Mouse (Mus musculus) right cerebral cortex, adult 18-20 months (tissue): ENCODE measurements at regions not wholly inside any gene's neighbourhood (a gene's known extent, or its start where the extent isn't known, plus 50 kb on each side); places are given as distances from the start of the nearest gene placed in this dataset.

ENCODE experiments used
- DNase-seq: peaks from one replicate; pipeline ENCODE4 v3.0.0; 2022; ENCODE audit warnings: mixed read lengths

DNA sequence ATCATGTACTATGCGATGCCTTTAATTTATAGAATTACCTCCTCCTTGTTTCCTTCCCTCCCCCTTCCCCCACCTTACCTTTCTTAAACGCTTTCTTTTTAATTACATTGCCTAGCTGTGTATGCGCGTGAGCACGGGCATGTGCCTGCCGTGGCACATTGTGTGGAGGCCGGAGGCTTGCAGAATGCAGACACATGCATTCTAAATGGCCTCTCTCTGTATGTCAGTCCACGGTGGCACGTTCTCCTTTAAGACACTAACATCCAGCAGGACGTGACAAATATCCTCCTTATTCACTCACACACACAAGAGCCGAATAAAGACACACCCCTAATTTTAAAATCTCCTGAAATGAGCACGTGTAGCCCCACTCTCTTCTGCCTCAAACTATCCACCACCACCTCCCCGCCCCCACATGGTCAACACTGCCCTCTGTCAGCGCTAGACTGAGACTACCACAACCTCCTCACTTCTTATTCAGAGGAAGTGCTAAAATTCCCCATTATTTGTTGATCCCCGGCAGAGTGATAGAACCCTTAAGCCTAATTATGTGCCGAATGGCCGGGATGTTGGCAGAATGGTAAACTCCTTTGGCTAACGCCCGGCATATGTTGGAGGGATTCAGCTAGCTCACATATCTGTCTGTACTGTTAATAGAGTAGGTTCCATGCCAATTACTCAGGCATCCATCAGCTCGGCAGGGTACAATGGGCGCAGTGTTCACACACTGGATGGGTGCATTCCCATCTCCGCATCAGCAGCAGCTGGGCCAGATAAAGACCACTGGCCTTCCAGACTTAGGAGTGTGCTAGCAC is 70.5 kb upstream of the Zfp217 start:
- peak; percentile 24 for DNase-seq

GRCm38 (mm10) chr2:170216311-170216710 is 68.4 kb upstream of the Zfp217 start:
- no peak for DNase-seq

DNA sequence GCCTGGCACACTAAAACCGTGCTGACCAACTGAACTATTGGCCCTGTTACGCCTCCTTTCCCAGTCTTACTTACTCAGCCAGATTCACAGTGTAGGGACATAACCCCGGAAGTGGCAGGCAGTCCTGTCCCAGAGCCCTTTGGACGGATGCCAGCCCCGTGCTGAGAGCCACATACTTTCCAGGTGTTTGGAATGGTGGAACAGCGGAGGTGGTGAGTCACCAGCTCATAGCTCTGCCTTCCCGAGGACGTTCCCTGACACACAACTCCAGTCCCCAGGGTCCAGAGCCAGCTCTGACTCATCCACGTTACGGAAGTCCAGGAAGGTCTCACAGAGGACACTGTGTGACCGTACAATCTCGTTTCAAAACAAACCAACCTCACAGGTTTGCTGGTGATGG is 61.2 kb upstream of the Zfp217 start:
- DNase-seq: no peak

DNA sequence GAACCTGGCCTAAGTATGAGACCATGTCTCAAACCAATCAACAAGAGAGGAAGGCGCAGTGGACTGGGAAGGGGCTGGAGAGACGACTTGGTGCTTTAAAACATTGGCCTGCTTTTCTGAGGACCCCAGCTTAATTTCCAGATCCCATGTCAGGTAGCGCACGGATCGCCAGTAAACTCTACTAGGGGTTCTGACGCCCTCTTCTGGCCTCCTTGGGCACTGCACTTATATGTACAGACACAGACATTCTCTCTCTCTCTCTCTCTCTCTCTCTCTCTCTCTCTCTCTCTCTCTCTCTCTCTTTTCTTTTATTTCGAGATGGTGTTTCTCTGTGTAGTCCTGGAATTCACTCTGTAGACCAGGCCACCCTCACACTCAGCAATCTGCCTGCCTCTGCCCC is 60.0 kb upstream of the Zfp217 start:
- DNase-seq: no peak

- no peak for DNase-seq
These were observed 59.5 kb upstream of the Zfp217 start for GRCm38 (mm10) chr2:170207395-170207794.

- no peak for DNase-seq
These were observed 59.0 kb upstream of the Zfp217 start for GRCm38 (mm10) chr2:170206870-170207269.

GRCm38 (mm10) chr2:170206442-170206754 is 58.5 kb upstream of the Zfp217 start:
- DNase-seq: no peak

- no peak for DNase-seq
These were observed 57.9 kb upstream of the Zfp217 start for GRCm38 (mm10) chr2:170205591-170206441.

DNA sequence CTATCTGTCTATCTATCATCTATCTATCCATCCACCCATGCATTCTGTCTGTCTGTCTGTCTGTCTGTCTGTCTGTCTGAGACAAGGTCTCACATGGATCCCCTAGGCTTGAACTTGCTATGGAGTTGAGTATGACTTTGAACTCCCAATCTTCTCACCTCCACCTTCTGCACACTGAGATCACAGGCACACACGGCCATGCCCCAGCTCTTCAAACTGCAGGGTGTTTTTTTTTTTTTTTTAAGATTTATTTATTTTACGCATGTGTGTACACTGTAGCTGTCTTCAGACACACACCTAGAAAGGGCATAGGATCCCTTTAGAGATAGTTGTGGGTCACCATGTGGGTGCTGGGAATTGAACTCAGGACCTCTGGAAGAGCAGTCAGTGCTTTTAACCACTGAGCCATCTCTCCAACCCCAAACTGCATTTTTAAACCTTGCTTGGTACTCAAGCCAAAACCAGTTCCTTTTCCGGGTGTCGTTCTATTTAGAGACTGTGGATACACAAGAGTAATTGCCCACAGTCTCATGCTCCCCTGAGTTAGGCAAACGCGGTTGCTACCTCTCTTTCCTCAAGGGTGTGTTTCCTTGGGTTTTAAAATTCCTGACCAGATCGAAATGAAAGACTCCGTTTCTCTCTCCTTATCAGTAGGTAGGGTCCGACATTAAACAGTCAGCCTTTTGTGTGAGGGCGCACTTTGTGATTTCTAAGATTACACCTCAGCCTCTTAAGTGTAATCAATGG is 57.0 kb upstream of the Zfp217 start:
- no peak for DNase-seq

- no peak for DNase-seq
These were observed 55.6 kb upstream of the Zfp217 start for GRCm38 (mm10) chr2:170203496-170203895.

- DNase-seq: no peak
These were observed 54.0 kb upstream of the Zfp217 start for GRCm38 (mm10) chr2:170201816-170202371.
